Mouse (Mus musculus) thymus, adult 2 months (tissue): ENCODE results near the gene Dcun1d1.

Experiments used
- CTCF ChIP-seq: fragments of 200-500 bp; IDR thresholded peaks from 2 replicates; pipeline ENCODE4 v1.5.1; 2012; ENCODE audit warnings: mild to moderate bottlenecking, control low read depth, low read length, moderate library complexity, borderline replicate concordance; ENCODE audit not compliant: control insufficient read depth, poor library complexity, insufficient read depth; ENCODE audit errors: extremely low read depth
- POLR2A ChIP-seq: fragments of 200-500 bp; IDR thresholded peaks from 2 replicates; pipeline ENCODE4 v1.6.1; 2012; ENCODE audit warnings: mild to moderate bottlenecking, low read length, control low read depth, moderate library complexity; ENCODE audit not compliant: control insufficient read depth, poor library complexity, insufficient read depth; ENCODE audit errors: extremely low read depth

DNA sequence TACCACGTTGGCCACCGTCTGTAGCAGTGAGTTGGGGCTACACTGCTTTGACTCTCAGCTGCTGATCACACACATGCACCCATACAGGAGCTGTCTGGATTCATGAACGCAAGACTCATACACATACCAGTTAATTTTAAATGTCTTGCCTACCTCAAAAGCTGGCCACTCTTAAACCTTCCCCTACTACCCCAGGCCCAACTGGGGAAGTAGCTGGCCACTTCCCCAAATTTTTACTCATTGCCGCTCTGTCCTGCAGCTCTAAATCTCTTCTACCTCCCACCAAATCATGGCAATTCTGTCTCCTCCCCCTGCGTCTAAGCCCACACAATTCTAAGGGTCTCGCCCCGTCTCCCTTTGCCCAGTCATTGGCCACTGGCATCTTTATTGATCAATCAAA, 11.0 kb upstream of the Dcun1d1 start:
- TF ChIP-seq CTCF (no peak), POLR2A (no peak)
